Mouse (Mus musculus): ENCODE data around the gene Lum. TPM values are rescaled to one million over a fixed set of nuclear protein-coding genes. Genes with fewer than 3 reads are reported as not detected.

Lum gene
- polyA plus RNA-seq (2014; fragmentation: Illumina TruSeq; extraction: RNeasy Lipid Tissue Mini Kit (QIAGEN cat#74804)): 749 TPM

GRCm38 (mm10) chr10:97564957-97565856 is at the start of gene Lum:
Gene Lum (plus strand): TSS chr10:97565128.

GRCm38 (mm10) chr10:97606579-97606978 is 41.7 kb downstream of the Lum start, which contains the start of gene Kera:
Gene Kera (plus strand): TSS chr10:97606879.

Other genes starting within 250 kb of the Lum start
- gene Dcn, start 85.5 kb upstream of the Lum start, polyA plus RNA-seq (2014; fragmentation: Illumina TruSeq; extraction: RNeasy Lipid Tissue Mini Kit (QIAGEN cat#74804)): 2,276 TPM
- 0.26 TPM for gene Kera, start 41.8 kb downstream of the Lum start, polyA plus RNA-seq (2014; fragmentation: Illumina TruSeq; extraction: RNeasy Lipid Tissue Mini Kit (QIAGEN cat#74804))
- gene Epyc, start 78.9 kb downstream of the Lum start, polyA plus RNA-seq (2014; fragmentation: Illumina TruSeq; extraction: RNeasy Lipid Tissue Mini Kit (QIAGEN cat#74804)): 0.26 TPM
- gene Ccer1, start 127.9 kb downstream of the Lum start, polyA plus RNA-seq (2014; fragmentation: Illumina TruSeq; extraction: RNeasy Lipid Tissue Mini Kit (QIAGEN cat#74804)): not detected
- not detected for gene C030005K15Rik, start 161.6 kb downstream of the Lum start, polyA plus RNA-seq (2014; fragmentation: Illumina TruSeq; extraction: RNeasy Lipid Tissue Mini Kit (QIAGEN cat#74804))